Mouse (Mus musculus) liver, adult 2 months (tissue): ENCODE measurements at regions not wholly inside any gene's neighbourhood (a gene's known extent, or its start where the extent isn't known, plus 50 kb on each side); places are given as distances from the start of the nearest gene placed in this dataset.

Experiments
- DNase-seq: peaks from one replicate; pipeline ENCODE4 v3.0.0-alpha.2; 2011; ENCODE audit warnings: low read depth, low spot score; ENCODE audit errors: extremely low read depth
- H3K27ac ChIP-seq: fragments of 200-500 bp; replicated peaks from 2 replicates; pipeline ENCODE4 v1.5.1; 2012; ENCODE audit warnings: low read depth, mild to moderate bottlenecking, control low read depth, inconsistent platforms, low read length; ENCODE audit not compliant: insufficient read depth
- H3K27me3 ChIP-seq: fragments of 200-500 bp; 2 replicates; pipeline ENCODE4 v1.6.1; 2012; ENCODE audit warnings: mild to moderate bottlenecking, moderate library complexity, low read length, inconsistent platforms; ENCODE audit not compliant: control insufficient read depth, insufficient read depth
- H3K36me3 ChIP-seq: fragments of 200-500 bp; 2 replicates; pipeline ENCODE4 v1.6.1; 2012; ENCODE audit warnings: low read length, inconsistent platforms; ENCODE audit not compliant: control insufficient read depth, insufficient read depth
- H3K4me1 ChIP-seq: fragments of 200-500 bp; 2 replicates; pipeline ENCODE4 v1.6.1; 2011; ENCODE audit warnings: low read length; ENCODE audit not compliant: control insufficient read depth, insufficient read depth
- H3K4me3 ChIP-seq: fragments of 200-500 bp; 2 replicates; pipeline ENCODE4 v1.5.1; 2011; ENCODE audit warnings: low read depth, mild to moderate bottlenecking, control low read depth, low read length, moderate library complexity; ENCODE audit not compliant: insufficient read depth
- H3K79me2 ChIP-seq: fragments of 200-500 bp; 2 replicates; pipeline ENCODE4 v1.6.1; 2012; ENCODE audit warnings: inconsistent platforms, mild to moderate bottlenecking, low read length, moderate library complexity; ENCODE audit not compliant: control insufficient read depth, insufficient read depth
- H3K9ac ChIP-seq: fragments of 200-500 bp; 2 replicates; pipeline ENCODE4 v1.6.1; 2012; ENCODE audit warnings: low read depth, mild to moderate bottlenecking, control low read depth, inconsistent platforms, low read length
- CTCF ChIP-seq: fragments of 200-500 bp; IDR thresholded peaks from 2 replicates; pipeline ENCODE4 v1.5.1; 2011; ENCODE audit warnings: low read depth, low read length, control low read depth
- POLR2A ChIP-seq: fragments of 200-500 bp; IDR thresholded peaks from 2 replicates; pipeline ENCODE4 v1.6.1; 2011; ENCODE audit warnings: low read length, control low read depth; ENCODE audit not compliant: insufficient read depth; ENCODE audit errors: extremely low read depth
- WGBS: fragments of 180-500 bp; shearing (Covaris S2); methylation state at CpG from one replicate; pipeline ENCODE4 v1.1.7; 2018; 5-methylcytosine and 5-hydroxymethylcytosine counted together

DNA sequence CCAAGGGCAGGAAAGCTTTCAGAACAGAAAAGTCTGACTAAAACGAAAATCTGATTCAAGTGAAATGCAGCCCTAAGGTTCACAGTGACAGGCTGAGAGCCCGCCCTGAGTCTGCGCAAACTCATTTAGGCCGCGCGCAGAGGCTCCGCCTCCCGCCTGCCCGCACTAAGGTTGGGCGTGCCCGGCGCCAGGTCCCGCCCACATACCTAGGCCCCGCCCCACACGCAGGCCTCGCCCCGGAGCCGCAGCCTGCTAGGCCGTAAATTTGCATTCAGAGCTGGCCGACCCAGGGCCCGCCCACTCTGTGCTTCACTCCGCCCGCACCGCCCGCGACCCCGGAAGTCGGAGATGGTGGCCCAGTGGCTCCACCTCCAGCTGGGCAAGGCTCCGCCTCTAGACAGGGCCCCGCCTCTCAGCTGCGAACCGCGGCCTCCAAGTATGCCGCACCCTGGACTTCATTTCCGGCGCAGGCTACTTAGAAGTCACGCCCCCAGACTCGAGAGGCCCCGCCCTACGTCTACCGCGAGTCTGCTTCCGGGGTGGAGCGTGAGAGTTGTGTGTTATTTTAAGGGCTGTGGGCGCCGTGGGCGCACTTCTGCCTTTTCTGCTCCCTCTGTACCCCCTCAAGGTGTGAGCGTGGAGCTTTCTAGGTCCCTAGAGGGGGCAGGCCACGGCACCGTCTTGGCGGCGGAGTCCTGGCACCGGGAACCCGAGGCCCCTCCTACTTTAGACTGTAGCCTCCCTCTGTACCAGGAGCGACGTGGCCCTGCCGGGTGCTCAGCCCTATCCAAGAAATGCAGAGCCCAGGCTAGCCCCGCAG is 52.3 kb upstream of the Wnt7b start:
- peak; percentile 95 for DNase-seq
- TF ChIP-seq CTCF (no peak), POLR2A (peak; percentile 84)

DNA sequence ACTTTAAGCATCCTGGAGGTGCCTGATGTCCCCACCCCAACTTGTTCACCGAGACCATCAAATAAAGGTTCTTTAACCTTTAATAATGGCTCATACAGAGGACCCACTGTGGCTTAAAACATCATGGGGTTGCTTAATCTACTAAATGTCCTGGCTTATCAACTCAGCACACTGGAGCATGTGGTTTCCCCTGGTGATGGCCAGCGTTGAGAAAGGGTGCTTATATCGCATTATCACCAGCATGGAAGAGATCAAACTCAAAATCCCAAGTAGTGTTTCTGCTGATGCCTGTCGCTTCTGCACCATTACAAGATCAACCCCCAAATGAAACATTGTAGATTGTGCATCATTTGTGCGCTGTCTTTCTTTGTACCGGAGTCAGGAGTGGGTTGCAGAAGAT is 53.2 kb upstream of the Wnt7b start:
- WGBS: 95% methylated on average over 6 of the region's 6 CpGs
- H3K27me3 ChIP-seq: no peaks in the 10 kb centered on the region
- 0 out of 2 replicates have a peak overlapping the region, but pooled peaks have one; percentile 72 for H3K9ac ChIP-seq
- no peak overlapping the region for H3K4me3 ChIP-seq
- TF ChIP-seq POLR2A: no peak
- TF ChIP-seq CTCF: no peak
- H3K27ac ChIP-seq: peak overlapping the region; percentile 86
- H3K36me3 ChIP-seq: no peaks in the 10 kb centered on the region
- peaks cover 4% of the 10 kb centered on the region for H3K4me1 ChIP-seq
- no peaks in the 10 kb centered on the region for H3K79me2 ChIP-seq
- no peak for DNase-seq

More for the DNA sequence above, 52.3 kb upstream of the Wnt7b start:
- Histone ChIP-seq H3K27ac (peak overlapping the region; percentile 86), H3K79me2 (no peaks in the 10 kb centered on the region), H3K36me3 (no peaks in the 10 kb centered on the region), H3K4me1 (peaks cover 4% of the 10 kb centered on the region), H3K4me3 (peak overlapping the region; percentile 60), H3K27me3 (no peaks in the 10 kb centered on the region), H3K9ac (peak overlapping the region; percentile 72)
- under 1% methylated on average over 58 of the region's 58 CpGs for WGBS

DNA sequence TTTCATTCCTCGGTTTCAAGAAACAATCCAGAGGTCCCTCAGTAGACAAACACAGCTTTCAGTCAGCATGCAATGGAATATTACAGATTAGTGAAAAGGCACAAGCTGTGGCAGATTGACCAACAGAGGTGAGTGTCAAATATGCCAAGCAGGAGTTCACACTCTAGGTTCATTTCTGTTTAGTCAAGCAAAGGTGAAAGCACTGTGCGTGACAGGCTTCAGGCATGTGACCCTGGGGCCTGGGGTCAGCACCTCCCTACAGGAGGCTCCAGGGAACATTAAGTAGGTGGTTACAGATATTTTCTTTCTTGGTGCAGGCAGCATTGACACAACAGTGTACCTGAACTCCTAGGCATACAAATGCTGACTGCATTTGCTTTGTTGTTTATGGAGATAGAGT is 57.3 kb upstream of the Wnt7b start:
- H3K27ac ChIP-seq: 0 out of 2 replicates have a peak overlapping the region, but pooled peaks have one; percentile 10
- TF ChIP-seq POLR2A: no peak
- TF ChIP-seq CTCF: no peak
- peak; percentile 91 for DNase-seq

DNA sequence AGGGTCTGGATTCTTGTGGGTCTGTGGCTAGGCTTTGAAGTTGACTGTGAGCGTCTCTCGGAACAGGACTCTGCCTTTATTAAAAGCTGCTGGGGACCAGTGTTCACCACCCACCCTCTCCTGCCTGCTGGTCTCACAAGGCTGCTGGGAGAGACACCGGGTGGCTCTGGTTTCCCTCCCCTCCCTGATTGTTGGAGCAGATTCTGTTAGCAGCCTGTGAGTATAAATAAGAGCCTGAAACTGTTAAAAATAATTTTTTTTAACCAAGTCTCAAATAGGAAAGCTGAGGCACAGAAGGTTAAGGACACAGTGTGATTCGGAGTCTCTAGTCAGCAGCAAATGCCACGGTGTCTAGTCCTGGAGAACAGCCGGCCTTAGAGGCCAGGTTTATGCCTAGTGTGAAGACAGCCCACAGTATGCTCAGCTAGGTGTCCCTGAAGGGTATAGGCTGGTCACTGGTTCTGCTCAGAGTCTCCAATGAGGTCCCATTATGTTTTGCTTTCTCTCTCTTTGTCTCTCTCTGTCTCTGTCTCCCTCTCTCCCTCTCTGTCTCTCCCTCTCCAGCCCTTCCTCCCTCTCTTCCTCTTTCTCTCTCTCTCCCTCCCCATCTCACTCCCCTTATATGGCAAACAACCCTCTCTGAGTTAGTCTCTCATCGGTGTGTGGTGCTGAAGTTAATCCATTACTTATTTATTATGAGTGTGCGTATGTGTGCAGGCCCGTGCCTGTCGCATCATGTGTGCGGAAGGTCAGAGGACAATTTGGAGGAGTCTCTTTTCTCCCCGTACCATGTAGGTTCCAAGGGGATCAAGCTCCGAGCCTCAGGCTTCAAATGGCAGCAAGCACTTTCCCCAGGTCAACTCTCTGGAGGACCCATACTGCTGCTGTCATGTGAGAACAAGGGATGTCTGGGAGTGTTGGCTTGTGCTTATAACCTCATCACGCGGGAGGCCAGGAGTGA is 59.1 kb upstream of the Wnt7b start:
- Histone ChIP-seq H3K79me2 (no peaks in the 10 kb centered on the region), H3K27me3 (no peaks in the 10 kb centered on the region), H3K4me1 (0 out of 2 replicates have a peak, but pooled peaks cover 3% of the 10 kb centered on the region), H3K4me3 (no peak overlapping the region), H3K36me3 (no peaks in the 10 kb centered on the region), H3K27ac (no peak overlapping the region), H3K9ac (no peak overlapping the region)
- 83% methylated on average over 15 of the region's 15 CpGs for WGBS
- TF ChIP-seq CTCF (no peak), POLR2A (no peak)
- no peak for DNase-seq

More for the DNA sequence above, 57.3 kb upstream of the Wnt7b start:
- no peaks in the 10 kb centered on the region for H3K79me2 ChIP-seq
- H3K4me1 ChIP-seq: peaks cover 3% of the 10 kb centered on the region; the same call in 1 of the 2 replicates
- no peak overlapping the region for H3K4me3 ChIP-seq
- 26% methylated on average over 2 of the region's 2 CpGs for WGBS
- no peaks in the 10 kb centered on the region for H3K36me3 ChIP-seq
- H3K27me3 ChIP-seq: no peaks in the 10 kb centered on the region
- no peak overlapping the region for H3K9ac ChIP-seq

DNA sequence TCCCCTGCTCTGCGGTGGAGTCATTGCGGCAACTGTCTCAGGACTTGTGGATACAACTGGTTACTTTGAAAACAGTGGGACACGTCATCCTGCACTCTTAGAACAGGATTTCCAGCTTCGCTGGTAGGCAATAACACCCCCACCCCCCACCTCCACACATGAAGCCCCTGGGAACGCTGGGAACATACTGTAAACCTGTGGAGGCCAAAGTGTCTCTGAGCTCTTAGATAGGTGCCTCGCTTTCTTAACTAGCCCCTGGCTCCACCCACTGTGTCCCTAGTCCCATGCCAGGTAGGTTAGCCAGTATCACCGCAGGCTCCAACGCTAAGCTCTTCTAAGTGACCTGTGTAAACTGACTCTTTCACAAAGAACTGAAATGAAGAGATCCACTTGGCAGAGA is 63.1 kb upstream of the Wnt7b start:
- peak overlapping the region; percentile 83 for H3K9ac ChIP-seq
- 42% methylated on average over 8 of the region's 8 CpGs for WGBS
- no peak for TF ChIP-seq POLR2A
- TF ChIP-seq CTCF: no peak
- peaks cover 9% of the 10 kb centered on the region for H3K4me1 ChIP-seq
- no peaks in the 10 kb centered on the region for H3K36me3 ChIP-seq
- peaks cover 5% of the 10 kb centered on the region; the same call in 1 of the 2 replicates for H3K79me2 ChIP-seq
- no peaks in the 10 kb centered on the region for H3K27me3 ChIP-seq
- peak overlapping the region; percentile 72 for H3K27ac ChIP-seq
- DNase-seq: peak; percentile 90
- peak overlapping the region; percentile 80 for H3K4me3 ChIP-seq
